Mouse (Mus musculus) brain, adult 10 weeks (tissue): ENCODE data around the gene Plekhm1. TPM values are rescaled to one million over a fixed set of nuclear protein-coding genes. Genes with fewer than 3 reads are reported as not detected.

Experiments
- polyA plus RNA-seq: library from polyadenylated mRNA; stranded (reverse); fragments of 350-450 nt; fragmentation: Illumina TruSeq; extraction: RNeasy Lipid Tissue Mini Kit (QIAGEN cat#74804); gene quantifications from one replicate; pipeline ENCODE4 v1.2.3, GENCODE M21; 2015; ENCODE audit warnings: low read depth, low replicate concordance

Gene Plekhm1
- polyA plus RNA-seq = 10.1 TPM

DNA sequence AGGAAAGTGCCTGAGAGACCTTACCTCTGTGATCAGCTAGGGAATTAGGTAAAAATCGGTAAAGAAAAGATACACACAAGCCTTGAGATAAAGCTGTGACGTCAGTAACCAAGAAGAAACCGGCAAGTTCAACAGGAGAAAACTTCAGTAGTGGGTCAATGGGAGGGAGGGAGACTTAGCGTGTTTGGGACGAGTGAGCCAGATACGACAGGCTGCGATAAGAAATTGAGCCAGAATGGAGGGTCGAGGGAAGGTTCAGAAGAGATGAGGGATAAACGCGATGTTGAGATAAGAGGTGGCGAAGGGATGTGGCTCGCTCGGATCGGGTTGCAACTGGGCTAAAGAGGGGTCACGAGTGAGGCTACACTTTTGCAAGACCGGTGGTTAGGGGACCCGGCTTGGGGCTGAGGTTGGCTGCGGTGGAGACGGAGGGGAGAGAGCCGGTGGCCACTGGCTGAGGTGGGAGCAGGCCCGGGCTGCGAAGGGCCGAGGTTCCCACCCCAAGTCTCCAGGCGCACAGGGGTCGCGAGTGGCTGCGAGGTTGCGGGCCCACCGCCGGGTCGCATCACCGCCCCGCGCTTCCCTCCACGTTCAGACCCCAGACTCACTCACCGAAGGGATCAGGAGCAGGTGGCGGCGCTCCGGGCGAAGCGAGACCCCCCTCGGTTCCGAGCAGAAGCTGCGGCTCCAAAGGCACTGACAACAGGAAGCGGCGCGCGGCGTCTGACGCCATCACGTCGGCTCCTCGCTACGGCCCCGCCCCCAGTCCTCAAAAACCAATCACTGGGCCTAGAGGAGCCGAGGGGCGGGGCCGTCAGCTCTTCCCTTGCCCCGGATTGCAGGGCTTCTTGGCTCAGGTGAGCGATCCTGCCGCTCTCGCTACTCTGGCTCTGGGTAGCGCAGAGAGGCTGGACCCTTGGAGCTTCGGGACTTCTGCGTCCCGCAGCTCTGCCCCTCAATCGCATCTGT lies at the start of gene Plekhm1:
TSS of gene Plekhm1 (minus strand) at position 707 of the 969 bp plus-strand sequence.

DNA sequence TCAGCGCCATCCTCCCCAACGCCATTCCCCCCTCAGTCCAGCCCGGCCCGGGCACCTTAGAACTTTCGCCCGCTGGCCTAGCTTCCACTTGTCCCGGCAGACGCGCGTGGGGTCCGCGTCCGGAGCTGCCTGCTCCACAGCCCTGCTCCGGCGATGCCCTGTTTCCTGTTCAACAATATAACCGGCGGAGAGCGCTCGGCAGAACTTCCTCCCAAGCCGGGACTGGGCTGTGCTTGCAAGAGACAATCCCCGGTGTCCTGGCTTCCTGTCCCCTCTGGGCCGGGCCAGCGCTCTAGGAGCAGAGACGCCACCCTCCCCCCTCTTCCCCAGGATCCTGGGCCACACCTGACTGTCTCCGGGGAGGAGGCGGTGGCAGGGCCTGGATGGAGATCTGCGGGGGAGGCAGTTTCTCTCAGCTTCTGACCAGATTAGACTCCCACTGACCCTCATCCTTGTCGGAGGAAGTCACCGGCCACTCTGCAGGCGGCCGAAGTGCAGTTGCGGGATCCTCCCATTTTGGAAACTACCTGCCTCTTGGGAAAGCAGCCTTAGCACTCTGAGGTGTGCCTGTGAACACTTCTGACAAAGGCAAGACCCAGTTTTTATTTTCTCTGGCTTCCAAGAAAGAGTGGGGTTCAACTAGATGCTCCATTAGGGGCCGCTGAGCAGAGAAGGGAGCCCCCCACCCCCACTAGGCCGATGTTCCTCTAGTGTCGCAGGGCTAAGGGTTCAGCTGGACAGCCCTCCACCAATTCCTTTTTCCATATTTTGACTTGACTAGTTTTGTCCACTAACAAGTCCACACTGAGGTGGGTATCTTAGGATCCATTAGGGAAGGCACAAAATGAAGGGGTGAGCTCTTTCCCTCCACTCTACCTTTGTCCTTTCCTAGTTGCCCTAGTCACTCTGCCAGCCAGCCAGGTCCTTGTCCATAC lies 49.0 kb downstream of the Plekhm1 start, which contains the start of gene Arhgap27:
TSS of gene Arhgap27 (minus strand) at position 479 of the 935 bp plus-strand sequence.

Other genes starting within 250 kb of the Plekhm1 start
- gene Fmnl1, start 241.6 kb downstream of the Plekhm1 start, polyA plus RNA-seq = 100 TPM
- gene 1700023F06Rik, start 204.1 kb downstream of the Plekhm1 start, polyA plus RNA-seq = 2.3 TPM
- 0.71 TPM for gene Spata32, start 194.3 kb downstream of the Plekhm1 start, polyA plus RNA-seq
- gene Map3k14, start 145.2 kb downstream of the Plekhm1 start, polyA plus RNA-seq = 3.1 TPM
- 10.3 TPM for gene Arhgap27, start 49.0 kb downstream of the Plekhm1 start, polyA plus RNA-seq
- not detected for gene Lrrc37a, start 91.9 kb upstream of the Plekhm1 start, polyA plus RNA-seq
- gene Gm884, start 208.5 kb upstream of the Plekhm1 start, polyA plus RNA-seq = not detected
- not detected for gene Lyzl6, start 226.2 kb upstream of the Plekhm1 start, polyA plus RNA-seq
- 71.8 TPM for gene Rprml, start 236.9 kb upstream of the Plekhm1 start, polyA plus RNA-seq